Mouse (Mus musculus) thymus, adult 2 months (tissue): ENCODE data around the gene Olfr1209.

Experiments used
- CTCF ChIP-seq: fragments of 200-500 bp; IDR thresholded peaks from 2 replicates; pipeline ENCODE4 v1.5.1; 2012; ENCODE audit warnings: mild to moderate bottlenecking, control low read depth, low read length, moderate library complexity, borderline replicate concordance; ENCODE audit not compliant: control insufficient read depth, poor library complexity, insufficient read depth; ENCODE audit errors: extremely low read depth
- POLR2A ChIP-seq: fragments of 200-500 bp; IDR thresholded peaks from 2 replicates; pipeline ENCODE4 v1.6.1; 2012; ENCODE audit warnings: mild to moderate bottlenecking, low read length, control low read depth, moderate library complexity; ENCODE audit not compliant: control insufficient read depth, poor library complexity, insufficient read depth; ENCODE audit errors: extremely low read depth

- TF ChIP-seq CTCF, result no peak
- TF ChIP-seq POLR2A, result no peak
Measured at GRCm38 (mm10) chr2:88902211-88902610, 12.7 kb downstream of the Olfr1209 start, which contains the start of gene Olfr1208.
